Mouse (Mus musculus): ENCODE results near the gene Rasl10a.

Gene Rasl10a

GRCm38 (mm10) chr11:5091706-5092105 is 33.8 kb downstream of the Rasl10a start:
- no peak for DNase-seq

- DNase-seq, result no peak
These were observed 37.9 kb downstream of the Rasl10a start for GRCm38 (mm10) chr11:5095877-5096276.

- no peak for DNase-seq
These were observed 38.6 kb downstream of the Rasl10a start for GRCm38 (mm10) chr11:5096480-5097020.

- peak; percentile 35 for DNase-seq
These were observed 40.3 kb downstream of the Rasl10a start for GRCm38 (mm10) chr11:5098035-5098735.

GRCm38 (mm10) chr11:5098736-5099542 is 41.0 kb downstream of the Rasl10a start, which contains the start of the genes Rhbdd3 and Ewsr1:
TSS of gene Rhbdd3 (plus strand) at chr11:5098926.
TSS of gene Ewsr1 (minus strand) at chr11:5099266.
- DNase-seq, result peak; percentile 97

- DNase-seq, result peak; percentile 85
These were observed 41.8 kb downstream of the Rasl10a start for GRCm38 (mm10) chr11:5099576-5100183.

GRCm38 (mm10) chr11:5100283-5100682 is 42.4 kb downstream of the Rasl10a start:
- DNase-seq, result no peak

GRCm38 (mm10) chr11:5100801-5101200 is 42.9 kb downstream of the Rasl10a start:
- no peak for DNase-seq

GRCm38 (mm10) chr11:5101641-5102040 is 43.7 kb downstream of the Rasl10a start:
- DNase-seq, result no peak

- no peak for DNase-seq
These were observed 44.5 kb downstream of the Rasl10a start for GRCm38 (mm10) chr11:5102384-5102783.

GRCm38 (mm10) chr11:5103986-5104509 is 46.1 kb downstream of the Rasl10a start:
- no peak for DNase-seq

- no peak for DNase-seq
These were observed 51.5 kb downstream of the Rasl10a start for GRCm38 (mm10) chr11:5109441-5109840.

Measured in lung, postnatal 14 days (tissue).